Mouse (Mus musculus) megakaryocyte, adult 5-6 weeks (primary cell): ENCODE data around the gene Olfr550. TPM values are rescaled to one million over a fixed set of nuclear protein-coding genes. Genes with fewer than 3 reads are reported as not detected.

Experiments used
- total RNA-seq, 2 experiments: library from RNA; stranded (forward) in 1 of 2; stranded (reverse) in 1 of 2; fragments of 153-499, 151-499 nt in 1 of 2; fragments of 221-1000, 200-1000 nt in 1 of 2; gene quantifications; 2 replicates each; pipeline versions ENCODE4 v1.2.3 to v1.2.4; 2015 to 2017

Gene Olfr550
- total RNA-seq, 2 experiments from 2014 or later = 0.45 TPM; not detected in 1

Other genes starting within 250 kb of the Olfr550 start
- gene Rrm1, start 129.7 kb upstream of the Olfr550 start, total RNA-seq (2015) = 161 and 172 TPM in 2 replicates
- gene Rrm1, start 129.7 kb upstream of the Olfr550 start, total RNA-seq (2017) = 413 and 515 TPM in 2 replicates
- not detected in 2 replicates for gene Olfr543, start 89.8 kb upstream of the Olfr550 start, total RNA-seq (2015)
- gene Olfr543, start 89.8 kb upstream of the Olfr550 start, total RNA-seq (2017) = not detected in 2 replicates
- not detected in 2 replicates for gene Olfr544, start 83.1 kb upstream of the Olfr550 start, total RNA-seq (2015)
- gene Olfr544, start 83.1 kb upstream of the Olfr550 start, total RNA-seq (2017) = 0.04 TPM in 1 of 2 replicates, not detected in the other
- gene Olfr545, start 71.9 kb upstream of the Olfr550 start, total RNA-seq (2015) = not detected in 2 replicates
- gene Olfr545, start 71.9 kb upstream of the Olfr550 start, total RNA-seq (2017) = not detected in 2 replicates
- gene Olfr547, start 36.7 kb upstream of the Olfr550 start, total RNA-seq (2015) = not detected in 2 replicates
- not detected in 2 replicates for gene Olfr547, start 36.7 kb upstream of the Olfr550 start, total RNA-seq (2017)
- gene Olfr548-ps1, start 30.5 kb upstream of the Olfr550 start, total RNA-seq (2015) = not detected in 2 replicates
- gene Olfr548-ps1, start 30.5 kb upstream of the Olfr550 start, total RNA-seq (2017) = not detected in 2 replicates
- gene Olfr549, start 21.6 kb upstream of the Olfr550 start, total RNA-seq (2015) = not detected in 2 replicates
- gene Olfr549, start 21.6 kb upstream of the Olfr550 start, total RNA-seq (2017) = not detected in 2 replicates
- gene Trim21, start 6.0 kb upstream of the Olfr550 start, total RNA-seq (2015) = 14.9 and 16.5 TPM in 2 replicates
- 31.4 and 53.9 TPM in 2 replicates for gene Trim21, start 6.0 kb upstream of the Olfr550 start, total RNA-seq (2017)
- gene Olfr551, start 20.4 kb downstream of the Olfr550 start, total RNA-seq (2015) = not detected in 2 replicates
- not detected in 2 replicates for gene Olfr551, start 20.4 kb downstream of the Olfr550 start, total RNA-seq (2017)
- gene Olfr552, start 26.3 kb downstream of the Olfr550 start, total RNA-seq (2015) = not detected in 2 replicates
- gene Olfr552, start 26.3 kb downstream of the Olfr550 start, total RNA-seq (2017) = not detected in 2 replicates
- not detected in 2 replicates for gene Olfr553, start 46.8 kb downstream of the Olfr550 start, total RNA-seq (2015)
- not detected in 2 replicates for gene Olfr553, start 46.8 kb downstream of the Olfr550 start, total RNA-seq (2017)
- gene Olfr554, start 67.0 kb downstream of the Olfr550 start, total RNA-seq (2015) = not detected in 2 replicates
- not detected in 2 replicates for gene Olfr554, start 67.0 kb downstream of the Olfr550 start, total RNA-seq (2017)
- gene Olfr555, start 87.4 kb downstream of the Olfr550 start, total RNA-seq (2015) = not detected in 2 replicates
- gene Olfr555, start 87.4 kb downstream of the Olfr550 start, total RNA-seq (2017) = not detected in 2 replicates
- not detected in 2 replicates for gene Olfr556, start 93.5 kb downstream of the Olfr550 start, total RNA-seq (2015)
- gene Olfr556, start 93.5 kb downstream of the Olfr550 start, total RNA-seq (2017) = not detected in 2 replicates
- gene Trim68, start 115.9 kb downstream of the Olfr550 start, total RNA-seq (2015) = 3.5 and 3.7 TPM in 2 replicates
- 2.9 and 3.4 TPM in 2 replicates for gene Trim68, start 115.9 kb downstream of the Olfr550 start, total RNA-seq (2017)
- not detected in 2 replicates for gene Olfr557, start 124.5 kb downstream of the Olfr550 start, total RNA-seq (2015)
- gene Olfr557, start 124.5 kb downstream of the Olfr550 start, total RNA-seq (2017) = not detected in 2 replicates
- gene Olfr558, start 130.8 kb downstream of the Olfr550 start, total RNA-seq (2015) = not detected in 2 replicates
- not detected in 2 replicates for gene Olfr558, start 130.8 kb downstream of the Olfr550 start, total RNA-seq (2017)
- gene Olfr33, start 147.6 kb downstream of the Olfr550 start, total RNA-seq (2015) = not detected in 2 replicates
- gene Olfr33, start 147.6 kb downstream of the Olfr550 start, total RNA-seq (2017) = not detected in 2 replicates
- not detected in 2 replicates for gene Olfr559, start 156.0 kb downstream of the Olfr550 start, total RNA-seq (2015)
- not detected in 2 replicates for gene Olfr559, start 156.0 kb downstream of the Olfr550 start, total RNA-seq (2017)
- not detected in 2 replicates for gene Olfr560, start 187.9 kb downstream of the Olfr550 start, total RNA-seq (2015)
- gene Olfr560, start 187.9 kb downstream of the Olfr550 start, total RNA-seq (2017) = not detected in 2 replicates
- not detected in 2 replicates for gene Olfr78, start 188.0 kb downstream of the Olfr550 start, total RNA-seq (2015)
- not detected in 2 replicates for gene Olfr78, start 188.0 kb downstream of the Olfr550 start, total RNA-seq (2017)
- not detected in 2 replicates for gene Olfr561, start 199.8 kb downstream of the Olfr550 start, total RNA-seq (2015)
- gene Olfr561, start 199.8 kb downstream of the Olfr550 start, total RNA-seq (2017) = not detected in 2 replicates
- gene Olfr564, start 232.0 kb downstream of the Olfr550 start, total RNA-seq (2015) = not detected in 2 replicates
- gene Olfr564, start 232.0 kb downstream of the Olfr550 start, total RNA-seq (2017) = not detected in 2 replicates